Mouse (Mus musculus): ENCODE measurements around the gene Lag3.
"Not testable (repeated sequence)": the region's sequence is repeated elsewhere in the genome, so short reads cannot be mapped to it uniquely, and the experiment has no call there.

Lag3 gene

DNA sequence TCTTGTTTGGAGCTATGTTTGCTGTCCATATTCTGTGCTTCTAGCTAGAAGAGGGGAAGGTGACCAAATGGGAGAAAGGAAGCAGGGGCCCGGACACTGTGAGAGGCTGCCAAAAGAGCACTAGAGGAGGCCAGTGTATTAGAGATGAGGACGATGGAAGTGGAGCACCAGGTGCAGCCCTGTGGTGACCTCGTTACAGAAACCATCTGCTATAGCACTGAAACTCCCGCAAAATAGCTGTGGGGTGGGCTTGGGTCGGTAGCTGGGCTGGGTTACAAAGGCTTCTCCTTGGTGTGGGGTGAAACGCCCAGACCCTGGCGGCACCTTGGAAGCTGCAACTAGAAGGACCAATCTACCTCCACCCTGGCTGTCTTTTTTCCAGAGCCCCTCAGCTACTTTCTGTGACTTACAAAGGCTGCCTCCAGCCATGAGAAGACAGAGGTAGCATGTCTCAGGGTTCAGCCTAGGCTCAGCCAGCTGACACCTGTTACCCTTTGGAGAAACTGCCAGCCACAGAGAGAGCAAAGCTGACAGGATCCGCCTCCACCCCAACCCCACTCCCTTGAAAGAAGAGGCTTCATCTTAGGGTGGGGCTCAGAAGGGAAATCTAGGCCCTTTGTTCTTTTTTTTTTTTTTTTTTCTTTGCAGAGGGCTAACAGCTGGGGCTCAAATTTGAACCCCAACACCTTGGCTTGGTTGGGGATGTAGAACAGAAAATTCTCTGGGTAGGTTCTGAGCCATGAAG, 11.3 kb downstream of the Lag3 start:
- DNase-seq (ENCODE audit: low spot score) = no peak

DNA sequence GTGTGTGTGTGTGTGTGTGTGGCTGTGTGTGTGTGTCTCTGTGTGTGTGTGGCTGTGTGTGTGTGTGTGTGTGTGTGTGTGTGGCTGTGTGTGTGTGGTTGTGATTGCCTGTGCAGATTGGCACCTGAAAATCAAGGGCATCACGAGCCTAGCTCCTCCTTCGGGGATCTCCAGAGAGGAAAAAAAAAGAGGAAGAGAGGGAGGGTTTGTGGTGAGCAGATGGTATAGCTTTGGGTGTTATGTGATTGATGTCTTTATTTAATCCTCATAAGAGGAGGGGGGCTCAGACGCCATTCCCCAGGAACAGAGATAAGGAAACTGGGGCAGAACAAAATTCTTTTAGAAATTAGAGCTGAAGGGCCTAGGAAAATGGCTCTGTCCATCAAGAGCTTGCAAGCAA, 13.1 kb downstream of the Lag3 start:
- DNase-seq (ENCODE audit: low spot score) = no peak

GRCm38 (mm10) chr6:124894113-124894512, 17.4 kb downstream of the Lag3 start:
- not testable (repeated sequence) for DNase-seq (ENCODE audit: low spot score)

DNA sequence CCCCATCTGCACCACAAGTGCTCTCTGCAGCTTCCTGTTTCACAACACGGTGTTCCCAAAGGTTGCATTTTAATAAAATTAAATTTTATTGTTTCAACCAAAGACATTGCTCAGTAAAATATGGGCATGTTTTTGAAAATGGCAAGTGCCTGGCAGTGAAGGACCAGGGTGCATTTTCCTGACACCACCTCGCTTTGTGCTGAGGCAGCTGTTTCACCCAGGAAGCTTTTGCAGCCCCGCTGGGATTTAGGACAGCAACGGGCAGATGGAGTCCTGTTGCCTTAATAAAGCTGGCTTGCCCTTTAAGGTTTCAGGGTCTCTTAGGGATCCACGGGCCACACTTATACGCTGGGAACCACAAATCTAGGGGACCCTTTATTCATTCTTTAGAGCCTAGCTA, 20.5 kb downstream of the Lag3 start:
- DNase-seq (ENCODE audit: low spot score) = no peak

DNA sequence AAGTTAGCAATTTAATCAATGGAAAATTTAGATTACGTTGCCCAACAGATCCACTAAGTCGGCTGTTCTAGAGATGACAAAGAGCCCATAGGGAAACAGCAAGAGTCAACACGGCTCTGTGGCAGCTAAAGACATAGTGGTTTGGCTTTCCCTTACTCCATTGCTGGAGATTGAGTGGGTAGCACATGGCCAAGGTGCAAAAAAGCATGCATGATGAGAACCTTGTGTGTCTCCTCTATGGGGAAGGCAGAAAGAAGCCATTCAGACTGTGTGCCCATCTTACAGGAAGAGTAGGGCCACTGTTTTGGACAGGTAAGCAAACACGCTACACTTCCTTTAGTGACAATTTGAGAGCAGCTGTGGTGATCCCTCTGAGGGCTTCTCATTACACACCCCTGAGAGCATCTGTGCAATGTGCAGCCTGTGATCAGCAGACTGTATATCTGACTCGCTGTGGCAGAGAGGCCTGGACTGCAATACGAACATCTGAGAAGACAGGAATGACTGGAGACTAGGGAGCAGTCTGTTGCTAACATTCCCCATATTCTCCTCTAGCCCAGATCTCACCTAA, 22.9 kb downstream of the Lag3 start:
- no peak for DNase-seq (ENCODE audit: low spot score)

DNA sequence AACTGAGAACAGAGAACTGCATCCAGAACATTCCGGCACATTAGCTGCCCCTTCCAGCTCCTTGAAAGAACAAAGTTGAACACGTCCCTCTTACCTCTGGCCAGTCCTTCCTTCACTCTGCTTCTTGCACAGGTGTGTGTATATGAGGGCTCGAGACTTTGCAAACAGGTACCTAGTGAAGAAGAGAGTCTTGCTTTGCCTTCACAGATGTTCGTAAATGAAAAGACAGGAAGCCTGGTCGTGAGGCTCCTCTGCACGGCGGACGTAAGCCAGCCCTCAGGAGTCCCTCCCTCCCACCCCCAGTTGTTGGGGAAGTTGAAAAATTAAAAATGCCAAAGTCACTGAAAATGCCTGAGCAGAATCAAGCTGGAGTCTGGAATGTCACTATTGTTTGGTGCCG, 23.5 kb downstream of the Lag3 start, which contains the start of gene Cd4:
TSS of gene Cd4 (minus strand) at position 236 of the 400 bp plus-strand sequence.
- no peak for DNase-seq (ENCODE audit: low spot score)

- DNase-seq (ENCODE audit: low spot score) = no peak
Measured at GRCm38 (mm10) chr6:124885956-124886381, 25.5 kb downstream of the Lag3 start.

GRCm38 (mm10) chr6:124884714-124885500, 26.6 kb downstream of the Lag3 start:
- no peak for DNase-seq (ENCODE audit: low spot score)

DNA sequence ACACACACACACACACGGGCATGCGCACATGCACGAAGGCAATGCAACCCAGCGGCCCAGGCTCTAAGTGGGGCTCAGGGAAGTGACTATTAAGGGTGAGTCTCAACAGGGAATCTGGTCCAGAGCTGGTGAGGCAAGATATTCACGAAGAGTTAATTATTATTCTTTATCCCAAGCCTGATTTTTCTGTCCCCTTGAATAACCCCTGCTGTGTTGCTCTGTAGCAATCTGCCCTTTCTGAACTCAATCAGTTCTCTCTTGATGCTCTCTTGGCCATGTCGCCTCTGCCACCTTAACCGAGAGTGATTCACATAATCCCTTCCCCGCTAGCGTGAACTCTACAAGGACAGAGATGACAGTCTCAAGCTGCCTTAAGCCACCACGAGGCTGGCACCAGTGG, 28.2 kb downstream of the Lag3 start:
- no peak for DNase-seq (ENCODE audit: low spot score)

- no peak for DNase-seq (ENCODE audit: low spot score)
Measured at GRCm38 (mm10) chr6:124881821-124882220, 29.7 kb downstream of the Lag3 start.

- no peak for DNase-seq (ENCODE audit: low spot score)
Measured at GRCm38 (mm10) chr6:124879390-124879789, 32.1 kb downstream of the Lag3 start.

GRCm38 (mm10) chr6:124874348-124874747, 37.2 kb downstream of the Lag3 start:
- no peak for DNase-seq (ENCODE audit: low spot score)

DNA sequence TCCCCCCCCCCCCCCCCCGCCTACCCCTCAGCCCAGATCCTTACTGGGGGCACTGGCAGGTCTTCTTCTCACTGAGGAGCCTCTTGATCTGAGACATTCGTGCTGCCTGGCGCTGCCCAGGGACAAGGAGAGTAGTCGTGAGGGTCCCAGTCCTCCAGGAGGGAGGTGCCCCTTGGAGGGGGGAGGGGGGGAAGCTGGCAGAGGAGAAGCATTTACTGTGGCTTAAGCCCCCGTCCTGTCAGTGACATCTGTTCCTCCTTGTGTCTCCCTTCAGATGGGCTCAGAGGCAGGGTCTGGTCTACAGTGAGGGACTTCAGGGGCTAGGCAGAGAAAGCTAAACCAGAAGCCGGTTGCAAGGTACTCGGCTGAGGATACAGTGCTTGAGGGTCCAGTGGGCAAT, 44.9 kb downstream of the Lag3 start:
- DNase-seq (ENCODE audit: low spot score) = no peak

DNA sequence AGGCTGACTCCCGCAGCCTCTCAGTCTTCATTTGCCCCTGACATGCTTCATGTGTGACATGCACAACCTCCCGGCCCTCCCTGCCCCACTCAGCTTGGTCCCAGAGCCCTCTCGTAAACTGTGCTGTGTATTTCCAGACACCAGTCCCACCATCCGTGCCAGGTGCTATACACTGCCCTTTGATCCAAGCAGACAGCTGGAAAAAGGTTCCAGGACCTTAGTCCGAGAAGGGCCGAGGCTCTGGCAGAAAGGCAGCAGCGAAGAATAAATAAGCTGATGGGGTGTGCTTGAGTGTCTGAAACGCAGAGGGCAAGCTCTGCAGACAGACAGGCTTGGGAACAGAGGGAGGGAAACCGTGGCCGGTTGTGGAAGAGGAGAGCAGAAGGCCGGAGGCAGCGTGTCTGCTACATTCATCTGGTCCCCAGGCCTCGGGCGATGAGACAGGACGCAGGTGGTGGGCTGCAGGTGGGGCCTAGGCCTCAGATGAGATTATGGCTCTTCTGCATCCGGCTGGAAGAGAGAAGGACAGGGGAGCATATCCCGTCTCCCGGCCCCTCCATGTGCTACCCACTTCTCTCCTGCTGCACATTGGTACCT, 45.6 kb downstream of the Lag3 start:
- DNase-seq (ENCODE audit: low spot score) = no peak

GRCm38 (mm10) chr6:124863658-124864298, 47.7 kb downstream of the Lag3 start, which contains the start of gene Gpr162:
Gene Gpr162, minus strand, starts transcription at chr6:124863983.
- DNase-seq (ENCODE audit: low spot score) = peak; percentile 65

DNA sequence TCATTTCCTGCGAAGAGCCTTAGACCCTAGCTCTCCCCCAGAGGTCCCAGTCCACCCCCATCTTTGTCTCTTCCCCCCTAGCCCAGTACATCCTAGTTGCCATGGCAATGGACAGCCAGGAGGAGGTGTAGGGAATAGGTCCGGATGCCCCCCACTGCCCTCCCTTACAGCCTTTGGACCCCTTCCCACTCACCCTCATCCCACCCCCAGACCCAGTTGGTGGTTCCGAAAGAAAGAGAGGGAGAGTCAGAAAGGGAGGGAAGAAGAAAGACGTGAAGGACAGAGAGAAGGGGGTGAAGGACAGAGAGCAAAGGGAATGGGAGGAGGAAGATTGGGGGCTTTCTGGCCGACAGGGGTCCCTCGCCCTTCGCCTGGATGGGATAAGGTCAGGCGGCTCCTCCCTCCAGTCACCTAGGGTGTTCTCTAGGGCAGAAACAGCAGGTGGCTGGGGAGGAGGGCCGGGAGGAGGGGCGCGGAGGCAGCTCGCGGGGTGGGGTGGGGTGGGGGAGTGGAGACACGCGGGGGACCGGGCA, 48.3 kb downstream of the Lag3 start:
- no peak for DNase-seq (ENCODE audit: low spot score)

- DNase-seq (ENCODE audit: low spot score) = no peak
Measured at GRCm38 (mm10) chr6:124862406-124863124, 48.9 kb downstream of the Lag3 start.

GRCm38 (mm10) chr6:124861802-124862201, 49.7 kb downstream of the Lag3 start:
- no peak for DNase-seq (ENCODE audit: low spot score)

GRCm38 (mm10) chr6:124861266-124861665, 50.2 kb downstream of the Lag3 start:
- DNase-seq (ENCODE audit: low spot score) = no peak

- DNase-seq (ENCODE audit: low spot score) = no peak
Measured at GRCm38 (mm10) chr6:124860511-124860910, 51.0 kb downstream of the Lag3 start.

- DNase-seq (ENCODE audit: low spot score) = peak; percentile 69
Measured at GRCm38 (mm10) chr6:124859725-124860124, 51.8 kb downstream of the Lag3 start.

Measured in yolk sac, embryonic 10.5 days (tissue).